Mouse (Mus musculus): ENCODE measurements around the gene Zfp609. TPM values are rescaled to one million over a fixed set of nuclear protein-coding genes. Genes with fewer than 3 reads are reported as not detected.
"Not testable (repeated sequence)": the region's sequence is repeated elsewhere in the genome, so short reads cannot be mapped to it uniquely, and the experiment has no call there.

The Zfp609 gene
- total RNA-seq, 2 experiments from 2014 or later, result 1.1 to 4.0 TPM

GRCm38 (mm10) chr9:65728588-65728987, 98.8 kb downstream of the Zfp609 start:
- no peak for ATAC-seq (replicated peaks; ENCODE audit: low FRiP score, poor library complexity, severe bottlenecking)

GRCm38 (mm10) chr9:65727491-65727890, 99.9 kb downstream of the Zfp609 start:
- ATAC-seq (replicated peaks; ENCODE audit: low FRiP score, poor library complexity, severe bottlenecking), result no peak

GRCm38 (mm10) chr9:65726431-65726830, 100.9 kb downstream of the Zfp609 start:
- ATAC-seq (replicated peaks; ENCODE audit: low FRiP score, poor library complexity, severe bottlenecking), result no peak

- ATAC-seq (replicated peaks; ENCODE audit: low FRiP score, poor library complexity, severe bottlenecking), result no peak
Measured at GRCm38 (mm10) chr9:65725291-65725622, 102.1 kb downstream of the Zfp609 start.

GRCm38 (mm10) chr9:65724471-65725290, 102.7 kb downstream of the Zfp609 start:
- ATAC-seq (replicated peaks; ENCODE audit: low FRiP score, poor library complexity, severe bottlenecking), result no peak

GRCm38 (mm10) chr9:65721161-65721566, 106.2 kb downstream of the Zfp609 start:
- ATAC-seq (replicated peaks; ENCODE audit: low FRiP score, poor library complexity, severe bottlenecking), result no peak

GRCm38 (mm10) chr9:65718195-65718594, 109.2 kb downstream of the Zfp609 start:
- ATAC-seq (replicated peaks; ENCODE audit: low FRiP score, poor library complexity, severe bottlenecking), result no peak

GRCm38 (mm10) chr9:65703926-65704595, 123.3 kb downstream of the Zfp609 start:
- no peak for ATAC-seq (replicated peaks; ENCODE audit: low FRiP score, poor library complexity, severe bottlenecking)

GRCm38 (mm10) chr9:65703241-65703640, 124.1 kb downstream of the Zfp609 start:
- ATAC-seq (replicated peaks; ENCODE audit: low FRiP score, poor library complexity, severe bottlenecking), result no peak

GRCm38 (mm10) chr9:65702286-65702685, 125.1 kb downstream of the Zfp609 start:
- no peak for ATAC-seq (replicated peaks; ENCODE audit: low FRiP score, poor library complexity, severe bottlenecking)

GRCm38 (mm10) chr9:65700504-65700903, 126.9 kb downstream of the Zfp609 start:
- ATAC-seq (replicated peaks; ENCODE audit: low FRiP score, poor library complexity, severe bottlenecking), result no peak

GRCm38 (mm10) chr9:65697992-65698391, 129.4 kb downstream of the Zfp609 start:
- no peak for ATAC-seq (replicated peaks; ENCODE audit: low FRiP score, poor library complexity, severe bottlenecking)

- no peak for ATAC-seq (replicated peaks; ENCODE audit: low FRiP score, poor library complexity, severe bottlenecking)
Measured at GRCm38 (mm10) chr9:65697356-65697755, 130.0 kb downstream of the Zfp609 start.

GRCm38 (mm10) chr9:65696337-65696736, 131.0 kb downstream of the Zfp609 start:
- no peak for ATAC-seq (replicated peaks; ENCODE audit: low FRiP score, poor library complexity, severe bottlenecking)

- no peak for ATAC-seq (replicated peaks; ENCODE audit: low FRiP score, poor library complexity, severe bottlenecking)
Measured at GRCm38 (mm10) chr9:65695646-65696045, 131.7 kb downstream of the Zfp609 start.

GRCm38 (mm10) chr9:65692959-65693603, 134.3 kb downstream of the Zfp609 start:
- ATAC-seq (replicated peaks; ENCODE audit: low FRiP score, poor library complexity, severe bottlenecking), result no peak

GRCm38 (mm10) chr9:65692466-65692865, 134.9 kb downstream of the Zfp609 start:
- ATAC-seq (replicated peaks; ENCODE audit: low FRiP score, poor library complexity, severe bottlenecking), result no peak

- ATAC-seq (replicated peaks; ENCODE audit: low FRiP score, poor library complexity, severe bottlenecking), result not testable (repeated sequence)
Measured at GRCm38 (mm10) chr9:65689869-65690268, 137.5 kb downstream of the Zfp609 start.

GRCm38 (mm10) chr9:65684704-65685103, 142.7 kb downstream of the Zfp609 start:
- no peak for ATAC-seq (replicated peaks; ENCODE audit: low FRiP score, poor library complexity, severe bottlenecking)

- ATAC-seq (replicated peaks; ENCODE audit: low FRiP score, poor library complexity, severe bottlenecking), result no peak
Measured at GRCm38 (mm10) chr9:65682994-65683393, 144.4 kb downstream of the Zfp609 start.

- no peak for ATAC-seq (replicated peaks; ENCODE audit: low FRiP score, poor library complexity, severe bottlenecking)
Measured at GRCm38 (mm10) chr9:65682183-65682582, 145.2 kb downstream of the Zfp609 start.

Data from erythroblast, adult 5-6 weeks (primary cell).